Mouse (Mus musculus): ENCODE results near the gene Slc4a2.

DNA sequence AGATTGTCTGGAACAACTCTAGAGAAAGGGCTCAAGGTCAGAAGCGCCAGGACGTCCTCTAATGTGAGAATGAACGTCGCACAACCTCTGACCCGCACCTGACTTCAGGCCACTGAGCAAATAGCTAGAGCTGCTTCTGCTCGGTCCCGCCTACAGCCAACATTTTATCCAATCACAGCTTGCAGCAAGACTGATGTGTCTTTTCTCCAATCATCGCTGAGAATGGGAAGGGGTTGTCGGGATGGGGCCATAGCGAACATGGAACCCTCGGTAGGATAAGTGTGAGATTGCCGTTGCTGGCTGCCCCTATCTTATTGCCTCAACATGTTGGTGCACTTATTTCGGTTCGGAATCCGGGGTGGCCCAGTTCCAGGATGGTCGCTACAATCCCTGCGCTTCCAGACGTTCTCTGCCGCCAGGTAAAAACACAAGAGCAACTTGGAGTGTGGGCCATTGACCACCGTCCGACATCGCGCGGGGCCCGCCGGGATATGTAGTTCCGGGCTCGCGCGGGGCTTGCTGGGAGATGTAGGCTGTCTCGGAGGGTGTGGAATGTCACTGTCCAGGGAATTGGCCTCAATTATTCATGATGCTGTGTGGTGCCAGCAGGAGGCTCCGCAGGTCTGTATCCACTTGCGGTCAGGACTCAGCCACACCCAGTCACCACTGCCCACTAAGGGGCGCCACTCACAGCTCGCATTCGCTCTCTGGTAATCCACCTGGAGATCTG lies 29.3 kb upstream of the Slc4a2 start:
- peak; percentile 60 for TF ChIP-seq CTCF (IDR thresholded peaks at IDR 0.05; ENCODE audit: insufficient read depth, low read length)
- peak; percentile 68; the same call in 1 of the 2 replicates for TF ChIP-seq POLR2A (IDR thresholded peaks at IDR 0.05; ENCODE audit: borderline replicate concordance, extremely low read depth, low read depth, low read length)

Measured in lung, adult 2 months (tissue).